Mouse (Mus musculus) heart, adult 18-20 months (tissue): Measurements from ENCODE around the gene Zfp579. TPM values are rescaled to one million over a fixed set of nuclear protein-coding genes. Genes with fewer than 3 reads are reported as not detected.
"Not testable (repeated sequence)": the region's sequence is repeated elsewhere in the genome, so short reads cannot be mapped to it uniquely, and the experiment has no call there.

Source experiments
- DNase-seq, 2 experiments: peaks; one replicate each; pipeline ENCODE4 v3.0.0; 2021 to 2022; ENCODE audit warnings: mixed read lengths in 1 of 2
- long read RNA-seq, 2 experiments: library from polyadenylated mRNA; stranded (forward); transcript quantifications; one replicate each; pipeline ENCODE4 v2.0.0; 2021
- total RNA-seq, 2 experiments: library from RNA; stranded (reverse); gene quantifications; 2 replicates each; pipeline ENCODE4 v1.2.3; 2021

The Zfp579 gene
- total RNA-seq: 10 to 100 TPM; 11.0 to 12.6 TPM
- long read RNA-seq, experiment 1, partial matches to known transcripts: 0 of 7 reads
- long read RNA-seq, experiment 1, other reads (novel, unspliced or antisense): 0 of 7 reads
- long read RNA-seq, experiment 2, partial matches to known transcripts: 0 of 2 reads
- long read RNA-seq, experiment 2, other reads (novel, unspliced or antisense): 0 of 2 reads

DNA sequence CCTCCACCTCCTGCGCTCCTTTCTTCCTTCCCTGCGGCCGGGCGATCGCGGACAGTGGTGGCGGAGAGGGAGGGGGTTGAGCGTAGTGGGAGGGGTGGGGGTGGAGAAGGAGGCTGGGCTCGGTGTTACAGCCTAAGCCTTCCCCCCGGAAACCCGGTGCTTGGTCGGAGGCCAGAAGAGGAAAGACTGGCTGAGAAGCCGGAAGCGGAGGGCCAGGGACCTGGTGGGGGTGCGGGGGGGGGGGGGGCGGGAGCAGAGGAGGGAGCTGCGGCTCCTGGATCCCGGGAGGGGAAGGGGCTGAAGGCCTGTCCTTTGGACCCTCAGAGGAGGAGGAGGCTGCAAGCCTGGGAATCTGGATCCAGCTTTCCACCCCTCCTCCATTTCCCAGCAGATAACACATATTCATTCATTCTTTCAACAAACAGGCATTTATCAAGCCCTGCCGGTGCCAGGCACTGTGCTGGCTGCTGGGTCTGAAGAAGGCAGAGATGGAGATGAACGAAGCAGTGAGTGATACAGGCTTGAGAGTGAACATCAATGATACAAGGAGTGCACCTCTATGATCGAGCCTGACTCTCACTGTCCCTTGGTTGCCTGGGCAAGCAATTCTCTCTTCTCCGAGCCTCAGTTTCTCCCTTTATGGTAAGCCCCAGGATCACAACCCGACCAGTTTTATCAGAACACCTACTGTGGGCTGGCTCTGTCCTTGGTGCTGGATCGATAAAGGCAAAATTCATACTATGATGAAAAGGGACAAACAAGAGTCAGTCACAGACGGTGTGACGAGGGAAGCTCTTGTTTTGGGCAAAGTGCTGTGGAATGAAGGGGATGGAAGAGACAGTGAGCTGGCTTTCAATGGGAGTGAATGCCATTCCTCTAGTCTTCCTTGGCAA lies at the start of gene Zfp579:
Zfp579 (minus strand) TSS at position 156 of the 893 bp plus-strand sequence.
- DNase-seq: peak; percentile 92 to 93

GRCm38 (mm10) chr7:5044981-5045380 lies 49.0 kb upstream of the Zfp579 start:
- DNase-seq: no peak

DNA sequence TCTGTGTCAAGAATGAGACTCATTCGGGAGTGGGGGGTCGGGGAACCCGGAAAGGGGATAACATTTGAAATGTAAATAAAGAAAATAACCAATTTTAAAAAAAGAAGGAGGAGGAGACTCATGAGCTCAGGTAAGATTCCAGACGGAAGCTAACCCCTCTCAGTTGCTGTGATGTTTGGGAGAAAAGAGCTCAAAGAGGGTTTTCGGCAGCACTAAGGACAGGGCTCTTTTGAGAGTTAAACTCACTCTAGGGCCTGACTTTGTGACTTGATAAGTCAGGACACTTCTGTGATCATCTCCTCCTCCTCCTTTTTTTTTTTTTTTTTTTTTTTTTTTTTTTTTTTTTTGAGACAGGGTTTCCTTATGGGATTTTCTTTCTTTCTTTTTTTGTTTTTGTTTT lies 43.0 kb upstream of the Zfp579 start:
- DNase-seq: no peak

- peak; percentile 96 to 98 for DNase-seq
Observed at GRCm38 (mm10) chr7:5038109-5038732, 42.3 kb upstream of the Zfp579 start, which contains the start of gene Zfp784. TSS of gene Zfp784 (minus strand) at chr7:5038446.

DNA sequence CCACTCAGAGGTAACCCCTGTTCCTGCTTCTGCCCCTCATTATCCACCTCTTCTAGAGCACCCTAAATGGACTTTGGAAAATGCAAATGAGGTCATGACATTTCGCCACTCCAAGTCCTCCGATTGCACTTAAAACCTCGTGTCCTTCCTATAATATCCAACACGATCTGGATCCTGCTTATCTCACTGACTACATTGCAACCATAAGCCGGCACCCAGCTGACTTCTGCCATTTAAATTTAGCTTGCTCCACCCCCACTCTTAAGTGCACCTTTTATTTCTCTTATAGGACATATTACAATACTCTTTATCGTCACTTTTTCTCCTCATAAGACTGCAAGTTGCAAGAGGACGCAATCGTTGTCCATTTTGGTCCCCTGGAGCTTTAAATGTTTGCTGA lies 41.5 kb upstream of the Zfp579 start:
- peak in 1 of 2 experiments; percentile 22 for DNase-seq

GRCm38 (mm10) chr7:5037026-5037425 lies 41.1 kb upstream of the Zfp579 start:
- no peak for DNase-seq

GRCm38 (mm10) chr7:5036136-5036535 lies 40.2 kb upstream of the Zfp579 start:
- no peak for DNase-seq

DNA sequence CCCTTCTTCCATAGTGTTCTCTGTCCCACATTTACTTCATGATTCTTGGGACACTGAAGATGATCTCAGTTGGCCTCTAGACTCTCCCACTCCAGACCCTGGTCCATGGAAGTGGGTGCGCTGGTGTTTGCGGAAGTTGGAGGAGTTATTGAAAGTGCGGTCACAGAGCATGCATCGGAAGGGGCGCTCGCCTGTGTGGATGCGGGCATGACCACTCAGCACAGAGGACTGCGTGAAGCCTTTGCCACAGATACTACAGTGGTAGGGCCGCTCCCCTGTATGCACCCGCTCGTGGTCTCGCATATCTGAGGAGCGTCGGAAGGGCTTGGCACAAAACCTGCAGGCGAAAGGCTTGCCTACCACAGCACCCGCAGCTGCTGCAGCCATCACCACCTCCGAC lies 39.7 kb upstream of the Zfp579 start:
- no peak for DNase-seq

DNA sequence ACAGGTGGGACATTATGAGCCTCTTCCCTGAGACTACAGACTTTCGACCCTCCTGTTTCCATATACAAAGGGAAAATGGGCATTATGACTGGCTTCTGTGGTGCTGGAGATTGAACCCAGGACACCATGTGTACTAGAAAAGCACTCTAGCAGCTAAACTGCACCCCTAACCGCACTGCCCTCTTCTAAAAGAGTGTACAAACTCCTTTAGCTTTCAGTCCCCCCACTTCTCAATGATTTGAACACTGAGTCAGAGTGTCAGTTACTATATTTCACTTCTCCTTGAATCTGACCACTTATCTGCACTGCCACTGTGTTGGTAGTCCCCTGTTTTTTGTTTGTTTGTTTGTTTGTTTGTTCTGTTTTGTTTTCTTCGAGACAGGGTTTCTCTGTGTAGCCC lies 37.9 kb upstream of the Zfp579 start, which contains the start of gene 4632433K11Rik:
4632433K11Rik (plus strand) TSS at position 301 of the 400 bp plus-strand sequence.
- no peak for DNase-seq

DNA sequence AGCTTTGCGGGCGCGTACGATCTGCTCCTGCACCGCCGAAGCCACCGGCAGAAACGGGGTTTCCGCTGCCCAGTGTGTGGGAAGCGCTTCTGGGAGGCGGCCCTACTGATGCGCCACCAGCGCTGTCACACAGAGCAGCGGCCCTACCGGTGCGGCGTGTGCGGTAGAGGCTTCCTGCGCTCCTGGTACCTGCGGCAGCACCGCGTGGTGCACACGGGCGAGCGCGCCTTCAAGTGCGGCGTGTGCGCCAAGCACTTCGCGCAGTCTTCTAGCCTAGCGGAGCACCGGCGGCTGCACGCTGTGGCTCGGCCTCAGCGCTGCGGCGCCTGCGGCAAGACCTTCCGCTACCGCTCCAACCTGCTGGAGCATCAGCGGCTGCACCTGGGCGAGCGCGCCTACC lies 35.5 kb upstream of the Zfp579 start:
- DNase-seq: no peak

DNA sequence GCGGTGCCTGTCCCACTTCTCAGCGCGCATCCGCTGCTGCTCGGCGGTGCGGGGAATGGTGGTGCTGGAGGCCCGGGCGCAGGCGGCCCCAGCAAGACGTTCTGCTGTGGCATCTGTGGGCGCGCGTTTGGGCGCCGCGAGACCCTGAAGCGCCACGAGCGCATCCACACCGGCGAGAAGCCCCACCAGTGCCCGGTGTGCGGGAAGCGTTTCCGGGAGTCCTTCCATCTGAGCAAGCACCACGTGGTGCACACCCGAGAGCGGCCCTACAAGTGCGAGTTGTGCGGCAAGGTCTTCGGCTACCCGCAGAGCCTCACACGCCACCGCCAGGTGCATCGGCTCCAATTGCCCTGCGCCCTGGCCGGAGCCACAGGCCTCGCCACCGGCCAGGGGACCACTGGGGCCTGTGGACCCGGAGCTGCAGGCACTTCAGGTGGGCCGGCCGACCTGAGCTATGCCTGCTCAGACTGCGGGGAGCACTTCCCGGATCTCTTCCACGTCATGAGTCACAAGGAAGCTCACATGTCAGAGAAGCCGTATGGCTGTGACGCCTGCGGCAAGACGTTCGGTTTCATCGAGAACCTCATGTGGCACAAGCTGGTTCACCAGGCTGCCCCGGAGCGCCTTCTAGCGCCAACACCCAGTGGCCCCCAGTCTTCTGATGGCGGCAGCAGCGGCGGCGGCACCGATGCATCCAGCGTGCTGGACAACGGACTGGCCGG lies 34.8 kb upstream of the Zfp579 start:
- no peak for DNase-seq

DNA sequence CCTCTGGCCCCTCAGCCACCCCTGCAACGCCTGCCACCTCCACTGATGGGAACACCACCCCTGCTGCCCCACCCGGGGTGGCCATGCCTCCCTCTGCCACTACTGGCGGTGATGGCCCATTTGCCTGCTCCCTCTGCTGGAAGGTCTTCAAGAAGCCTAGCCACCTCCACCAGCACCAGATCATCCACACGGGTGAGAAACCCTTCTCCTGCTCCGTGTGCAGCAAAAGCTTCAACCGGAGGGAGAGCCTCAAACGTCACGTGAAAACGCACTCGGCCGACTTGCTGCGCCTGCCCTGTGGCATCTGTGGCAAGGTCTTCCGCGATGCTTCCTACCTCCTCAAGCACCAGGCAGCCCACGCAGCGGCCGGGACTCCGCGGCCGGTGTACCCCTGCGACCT lies 34.0 kb upstream of the Zfp579 start:
- no peak for DNase-seq

GRCm38 (mm10) chr7:5029543-5029942 lies 33.6 kb upstream of the Zfp579 start:
- DNase-seq: no peak

GRCm38 (mm10) chr7:5021197-5021596 lies 25.2 kb upstream of the Zfp579 start:
- DNase-seq: no peak

- DNase-seq: no peak
Observed at GRCm38 (mm10) chr7:5020685-5021084, 24.7 kb upstream of the Zfp579 start.

DNA sequence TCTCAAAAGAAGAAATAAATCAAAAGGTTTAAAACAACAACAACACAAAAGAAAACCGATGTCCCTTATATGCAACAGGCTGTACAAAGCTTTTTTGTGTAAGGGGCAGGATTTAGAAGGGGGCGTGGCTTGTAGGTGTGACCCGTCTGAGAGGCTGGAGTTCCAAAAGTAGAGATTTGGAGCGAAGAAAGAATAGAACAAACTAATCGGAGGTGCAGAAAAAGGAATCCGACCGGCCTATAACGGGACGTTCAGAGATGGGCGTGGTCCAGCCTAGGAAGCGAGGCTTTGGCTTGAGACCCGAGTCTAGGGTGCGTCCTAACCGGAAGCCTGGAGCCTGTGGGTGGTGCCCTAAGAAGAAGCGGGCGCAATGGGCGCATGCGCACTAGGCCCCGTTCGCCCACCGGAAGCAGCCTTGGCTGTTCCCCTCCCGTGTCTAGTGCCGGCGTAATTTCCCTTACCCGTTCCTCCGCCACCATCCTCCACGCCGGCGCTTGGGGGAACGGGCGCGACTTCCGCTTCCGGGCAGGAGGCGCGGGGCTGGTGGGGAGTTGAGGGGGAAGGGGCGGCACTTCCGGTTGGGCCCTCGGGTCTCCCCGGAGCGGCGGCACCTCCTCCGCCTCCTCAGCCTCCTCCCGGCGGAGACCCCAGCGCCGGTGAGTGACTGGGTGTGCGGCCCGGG lies 24.2 kb upstream of the Zfp579 start, which contains the start of the genes Zfp865 and Ccdc106:
Zfp865 (plus strand) TSS at position 377 of the 682 bp plus-strand sequence.
Ccdc106 (plus strand) TSS at position 554 of the 682 bp plus-strand sequence.
- DNase-seq: peak; percentile 98 to 100

GRCm38 (mm10) chr7:5019576-5019975 lies 23.6 kb upstream of the Zfp579 start:
- not testable (repeated sequence) for DNase-seq

DNA sequence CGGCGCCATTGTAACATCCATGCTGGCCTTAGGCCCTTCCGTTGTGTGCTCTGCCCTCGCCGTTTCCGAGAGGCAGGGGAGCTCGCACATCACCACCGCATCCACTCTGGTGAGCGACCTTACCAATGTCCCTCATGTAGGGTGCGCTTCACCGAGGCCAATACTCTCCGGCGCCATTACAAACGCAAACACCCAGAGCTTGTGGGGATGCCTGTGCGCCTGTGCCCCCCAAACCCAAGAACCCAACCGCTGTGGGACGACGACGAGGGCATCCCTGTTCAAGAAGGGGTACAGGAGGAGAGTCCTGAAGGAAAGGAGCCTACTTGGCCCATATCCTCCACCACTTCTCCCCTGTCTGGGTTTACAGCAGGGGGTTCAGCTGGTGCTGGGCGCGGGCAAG lies 22.0 kb upstream of the Zfp579 start:
- no peak for DNase-seq

- no peak for DNase-seq
Observed at GRCm38 (mm10) chr7:5017352-5017751, 21.4 kb upstream of the Zfp579 start.

GRCm38 (mm10) chr7:5016920-5017319 lies 21.0 kb upstream of the Zfp579 start:
- no peak for DNase-seq

DNA sequence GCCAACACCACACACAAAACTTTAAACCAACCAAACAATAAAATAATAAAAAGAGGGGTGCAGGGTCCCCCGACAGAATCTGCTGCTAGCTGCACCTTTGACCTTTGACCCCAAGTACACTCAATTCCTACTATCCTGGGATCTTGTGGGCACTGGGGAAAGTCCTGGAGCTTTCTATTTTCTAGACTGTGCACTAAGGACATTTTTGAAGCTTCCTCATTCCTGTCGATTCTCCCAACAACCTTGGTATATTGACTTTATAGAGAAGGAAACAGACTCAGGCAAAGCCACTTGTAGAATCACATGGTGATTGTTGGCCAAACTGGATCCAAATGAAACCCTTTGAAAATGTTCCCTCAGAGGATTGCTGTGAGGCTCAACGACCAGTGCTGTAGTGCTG lies 20.1 kb upstream of the Zfp579 start:
- DNase-seq: no peak
